Mouse (Mus musculus): ENCODE results near the gene Cdc6. TPM values are rescaled to one million over a fixed set of nuclear protein-coding genes. Genes with fewer than 3 reads are reported as not detected.
A peak's percentile ranks its signal among the peaks of the same experiment; 100 is the strongest.
"Not testable (repeated sequence)": the region's sequence is repeated elsewhere in the genome, so short reads cannot be mapped to it uniquely, and the experiment has no call there.

Cdc6 gene
- polyA plus RNA-seq, 1 experiment = 0.65 TPM

DNA sequence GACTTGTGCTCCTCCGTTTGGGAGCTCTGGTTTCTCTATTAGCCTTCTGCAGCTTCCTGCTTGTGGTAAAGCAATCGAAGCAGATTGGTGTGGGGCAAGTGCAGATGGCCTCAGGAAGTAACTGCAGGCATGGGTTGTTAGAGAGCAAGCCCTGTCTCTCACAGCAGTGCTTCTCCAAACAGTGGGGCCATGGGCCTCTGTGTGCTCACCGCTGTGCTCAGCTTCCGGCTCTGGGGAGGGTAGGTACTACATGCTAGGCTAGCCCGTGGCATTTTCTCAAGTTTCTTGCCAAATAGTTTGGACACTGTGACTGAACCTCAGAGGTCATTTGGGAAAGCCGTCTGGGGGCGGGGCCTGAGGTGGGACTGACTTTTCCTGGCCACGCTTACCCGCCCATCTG, 10.6 kb downstream of the Cdc6 start:
- no peak overlapping the region for H3K27ac ChIP-seq (ENCODE audit: insufficient read depth, low read depth, low read length)
- no peak; the same call in 1 of the 2 replicates for TF ChIP-seq POLR2A (IDR thresholded peaks at IDR 0.05; ENCODE audit: low read depth, low read length)
- TF ChIP-seq CTCF (IDR thresholded peaks at IDR 0.05; ENCODE audit: extremely low read depth, insufficient read length, insufficient replicate concordance, low read depth, low read length) = no peak
- 35% methylated on average over 9 of the region's 9 CpGs for WGBS
- H3K4me3 ChIP-seq (ENCODE audit: low read depth, low read length) = no peak overlapping the region
- H3K36me3 ChIP-seq (ENCODE audit: control insufficient read depth, insufficient read depth, low read length) = peaks cover 9% of the 10 kb centered on the region; the same call in 1 of the 2 replicates
- peaks cover 5% of the 10 kb centered on the region; the same call in 1 of the 2 replicates for H3K4me1 ChIP-seq (ENCODE audit: control insufficient read depth, insufficient read depth, insufficient read length, low read length)
- H3K27me3 ChIP-seq (ENCODE audit: control insufficient read depth, insufficient read depth, low read length) = no peaks in the 10 kb centered on the region

DNA sequence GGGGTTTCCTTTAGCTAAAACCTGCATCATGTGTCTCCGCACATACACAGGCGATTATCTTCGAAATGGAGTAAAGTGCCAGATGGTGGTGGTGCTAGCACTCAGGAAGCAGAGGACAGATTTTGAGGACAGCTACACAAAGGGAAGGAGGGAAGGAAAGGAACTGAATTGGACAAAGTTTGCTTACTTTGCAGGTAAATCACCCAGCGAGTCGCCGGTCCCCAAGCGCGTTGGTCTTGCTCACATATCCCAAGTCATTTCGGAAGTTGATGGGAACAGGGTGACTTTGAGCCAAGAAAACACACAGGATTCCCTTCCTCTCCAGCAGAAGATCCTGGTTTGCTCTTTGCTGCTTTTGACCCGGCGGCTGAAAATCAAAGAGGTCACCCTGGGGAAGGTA, 11.4 kb downstream of the Cdc6 start:
- H3K27me3 ChIP-seq (ENCODE audit: control insufficient read depth, insufficient read depth, low read length) = no peaks in the 10 kb centered on the region
- H3K27ac ChIP-seq (ENCODE audit: insufficient read depth, low read depth, low read length) = no peak overlapping the region
- H3K4me3 ChIP-seq (ENCODE audit: low read depth, low read length) = no peak overlapping the region
- 0 out of 2 replicates have a peak, but pooled peaks cover 7% of the 10 kb centered on the region for H3K36me3 ChIP-seq (ENCODE audit: control insufficient read depth, insufficient read depth, low read length)
- peaks cover 5% of the 10 kb centered on the region; the same call in 1 of the 2 replicates for H3K4me1 ChIP-seq (ENCODE audit: control insufficient read depth, insufficient read depth, insufficient read length, low read length)
- 93% methylated on average over 11 of the region's 11 CpGs for WGBS
- TF ChIP-seq CTCF (IDR thresholded peaks at IDR 0.05; ENCODE audit: extremely low read depth, insufficient read length, insufficient replicate concordance, low read depth, low read length) (no peak), POLR2A (IDR thresholded peaks at IDR 0.05; ENCODE audit: low read depth, low read length) (no peak)

DNA sequence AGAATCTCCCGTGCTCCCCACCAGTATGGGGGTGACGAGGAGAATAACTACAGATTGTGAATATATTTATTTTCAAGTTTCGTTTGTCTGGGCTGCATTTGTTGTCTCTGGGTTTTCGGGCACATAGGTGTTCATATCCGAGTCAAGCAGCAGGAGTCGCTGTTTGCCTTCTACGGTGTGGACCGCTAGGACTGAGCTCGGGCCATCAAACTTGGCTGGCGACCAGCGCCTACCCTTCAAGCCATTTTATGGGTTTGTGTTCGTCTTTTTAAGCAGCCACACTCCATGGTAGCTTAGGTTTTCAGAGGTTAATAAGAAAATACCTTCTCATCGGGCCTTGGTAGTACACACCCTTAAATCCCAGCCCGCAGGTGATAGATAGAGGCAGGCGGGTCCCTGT, 14.2 kb downstream of the Cdc6 start:
- H3K4me1 ChIP-seq (ENCODE audit: control insufficient read depth, insufficient read depth, insufficient read length, low read length) = peaks cover 28% of the 10 kb centered on the region
- H3K4me3 ChIP-seq (ENCODE audit: low read depth, low read length); H3K27ac ChIP-seq (ENCODE audit: insufficient read depth, low read depth, low read length); H3K27me3 ChIP-seq (ENCODE audit: control insufficient read depth, insufficient read depth, low read length); H3K36me3 ChIP-seq (ENCODE audit: control insufficient read depth, insufficient read depth, low read length): not testable (repeated sequence)
- 46% methylated on average over 15 of the region's 15 CpGs for WGBS

DNA sequence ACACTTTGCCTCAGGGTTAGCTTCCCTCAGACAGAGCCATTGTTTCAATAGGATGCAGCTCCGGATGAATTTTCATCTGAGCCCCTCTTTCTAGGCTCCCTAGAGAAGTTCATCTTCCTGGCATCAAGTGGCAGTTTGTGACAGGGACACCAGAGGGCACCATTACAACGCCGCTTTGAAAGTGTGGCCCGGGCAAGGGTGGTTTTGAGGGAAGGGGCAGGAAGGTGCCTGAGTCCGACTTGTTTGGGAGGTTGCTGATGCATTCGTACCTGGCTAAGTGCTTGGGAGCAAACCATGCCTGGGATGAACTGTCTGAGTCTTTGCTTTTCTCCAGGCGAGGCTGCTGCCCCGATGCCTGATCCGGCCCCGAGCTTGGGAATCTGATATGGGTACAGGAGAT, 14.7 kb downstream of the Cdc6 start:
- not testable (repeated sequence) for H3K36me3 ChIP-seq (ENCODE audit: control insufficient read depth, insufficient read depth, low read length); H3K4me3 ChIP-seq (ENCODE audit: low read depth, low read length); H3K27me3 ChIP-seq (ENCODE audit: control insufficient read depth, insufficient read depth, low read length); H3K27ac ChIP-seq (ENCODE audit: insufficient read depth, low read depth, low read length)
- peak; percentile 64; the same call in 1 of the 2 replicates for TF ChIP-seq CTCF (IDR thresholded peaks at IDR 0.05; ENCODE audit: extremely low read depth, insufficient read length, insufficient replicate concordance, low read depth, low read length)
- 61% methylated on average over 10 of the region's 10 CpGs for WGBS
- peaks cover 28% of the 10 kb centered on the region for H3K4me1 ChIP-seq (ENCODE audit: control insufficient read depth, insufficient read depth, insufficient read length, low read length)

DNA sequence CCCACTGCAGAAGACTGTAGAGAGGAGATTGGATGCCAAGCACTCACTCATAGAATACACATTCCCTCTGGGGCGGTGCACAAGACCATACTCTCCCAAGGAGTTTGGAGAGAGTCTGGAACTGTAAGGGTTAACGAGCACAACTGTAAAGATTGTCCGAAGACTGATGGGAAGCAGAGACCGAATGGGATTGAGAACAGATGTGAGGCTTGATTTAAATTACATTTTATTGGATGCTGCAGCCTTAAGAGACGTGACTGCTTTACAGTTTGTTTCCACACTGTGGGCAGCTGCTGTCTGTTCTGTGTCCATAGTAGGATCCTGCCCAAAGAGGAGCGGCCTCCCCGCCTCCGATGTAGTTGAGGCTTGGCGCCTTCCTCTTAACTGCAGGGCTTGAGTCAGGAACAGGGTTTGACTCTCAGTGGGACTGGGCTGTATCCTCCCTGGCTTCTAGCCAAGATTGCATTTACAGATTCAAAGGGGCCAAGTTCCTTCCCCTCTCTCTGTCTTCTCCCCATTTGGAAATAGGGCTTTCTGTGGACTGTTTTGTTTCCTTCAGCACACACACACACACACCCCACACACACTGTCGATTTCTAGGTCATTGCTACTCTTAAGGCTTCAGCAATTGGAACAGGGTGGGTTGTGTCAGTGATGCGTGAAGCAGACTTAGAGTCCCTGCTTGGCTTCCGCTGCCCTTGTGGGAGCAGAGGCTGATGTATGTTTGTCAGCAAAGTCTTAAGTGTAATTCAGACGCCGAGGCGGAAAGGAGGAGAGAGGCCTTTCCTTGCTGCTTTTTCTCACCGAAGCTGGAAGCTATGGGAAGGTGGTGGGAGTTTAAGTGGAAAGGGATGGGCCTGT, 15.5 kb downstream of the Cdc6 start:
- WGBS = 72% methylated on average over 16 of the region's 16 CpGs
- not testable (repeated sequence) for H3K27ac ChIP-seq (ENCODE audit: insufficient read depth, low read depth, low read length); H3K4me3 ChIP-seq (ENCODE audit: low read depth, low read length); H3K36me3 ChIP-seq (ENCODE audit: control insufficient read depth, insufficient read depth, low read length); H3K27me3 ChIP-seq (ENCODE audit: control insufficient read depth, insufficient read depth, low read length)
- H3K4me1 ChIP-seq (ENCODE audit: control insufficient read depth, insufficient read depth, insufficient read length, low read length) = peaks cover 34% of the 10 kb centered on the region

DNA sequence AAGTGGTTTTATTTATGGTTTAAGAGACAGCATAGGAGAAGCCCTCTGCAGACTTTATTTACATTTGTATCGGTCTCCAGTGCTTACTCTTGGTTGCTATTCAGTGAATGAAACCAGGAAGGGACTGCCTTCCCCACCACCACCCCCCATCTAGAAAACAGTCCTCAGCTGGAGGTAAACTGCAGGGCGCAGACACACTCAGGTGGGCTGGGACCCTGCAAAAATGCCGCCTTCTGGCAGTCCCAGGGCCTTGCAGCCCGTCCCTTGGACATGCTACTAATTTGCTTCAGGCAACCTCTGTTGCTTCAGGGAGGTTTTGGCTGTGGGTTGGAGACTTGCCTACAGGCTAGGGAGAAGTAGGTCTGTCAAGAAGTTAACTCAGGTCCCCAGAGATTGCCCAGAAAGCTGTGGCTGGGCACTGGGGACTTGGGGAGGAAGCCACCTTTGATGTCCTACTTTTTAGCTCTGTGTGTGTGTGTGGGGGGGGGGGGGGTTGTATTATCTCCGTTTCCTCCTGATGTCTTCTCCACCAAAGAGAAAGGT, 17.1 kb downstream of the Cdc6 start:
- H3K4me3 ChIP-seq (ENCODE audit: low read depth, low read length) = no peak overlapping the region
- peaks cover 38% of the 10 kb centered on the region for H3K4me1 ChIP-seq (ENCODE audit: control insufficient read depth, insufficient read depth, insufficient read length, low read length)
- WGBS = 59% methylated on average over 5 of the region's 5 CpGs
- H3K27me3 ChIP-seq (ENCODE audit: control insufficient read depth, insufficient read depth, low read length) = no peaks in the 10 kb centered on the region
- H3K27ac ChIP-seq (ENCODE audit: insufficient read depth, low read depth, low read length) = no peak overlapping the region
- H3K36me3 ChIP-seq (ENCODE audit: control insufficient read depth, insufficient read depth, low read length) = no peaks in the 10 kb centered on the region
- no peak for TF ChIP-seq POLR2A (IDR thresholded peaks at IDR 0.05; ENCODE audit: low read depth, low read length)
- no peak for TF ChIP-seq CTCF (IDR thresholded peaks at IDR 0.05; ENCODE audit: extremely low read depth, insufficient read length, insufficient replicate concordance, low read depth, low read length)

DNA sequence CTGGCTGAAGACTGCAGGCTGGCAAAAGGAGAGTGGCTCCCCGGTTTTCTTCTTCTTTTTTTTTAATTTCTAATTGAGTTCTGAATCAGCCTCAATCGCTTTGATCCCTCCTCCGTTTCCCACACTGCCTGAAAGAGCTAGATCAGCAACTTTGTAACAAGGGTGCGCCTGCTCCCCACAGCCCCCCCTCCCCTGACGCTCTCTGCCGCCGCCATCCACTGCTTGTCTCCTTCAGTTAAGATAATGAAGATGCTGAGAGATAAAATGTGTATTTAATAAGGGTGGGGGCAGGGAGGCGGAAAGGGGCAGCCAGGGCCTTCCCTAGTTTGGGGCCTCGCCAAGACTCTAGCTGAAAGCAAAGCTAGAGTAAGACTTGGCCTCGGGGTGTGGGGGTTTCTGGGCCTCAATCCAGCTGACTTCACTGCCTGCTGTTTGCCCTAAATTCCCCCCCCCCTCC, 17.7 kb downstream of the Cdc6 start:
- 9% methylated on average over 10 of the region's 10 CpGs for WGBS
- TF ChIP-seq CTCF (IDR thresholded peaks at IDR 0.05; ENCODE audit: extremely low read depth, insufficient read length, insufficient replicate concordance, low read depth, low read length) (no peak), POLR2A (IDR thresholded peaks at IDR 0.05; ENCODE audit: low read depth, low read length) (no peak)
- H3K27ac ChIP-seq (ENCODE audit: insufficient read depth, low read depth, low read length) = no peak overlapping the region
- no peaks in the 10 kb centered on the region for H3K27me3 ChIP-seq (ENCODE audit: control insufficient read depth, insufficient read depth, low read length)
- H3K4me1 ChIP-seq (ENCODE audit: control insufficient read depth, insufficient read depth, insufficient read length, low read length) = peaks cover 39% of the 10 kb centered on the region
- H3K36me3 ChIP-seq (ENCODE audit: control insufficient read depth, insufficient read depth, low read length) = no peaks in the 10 kb centered on the region
- no peak overlapping the region for H3K4me3 ChIP-seq (ENCODE audit: low read depth, low read length)

Measured in small intestine, adult 2 months (tissue).